Mouse (Mus musculus) testis, postnatal 10 days (tissue): ENCODE measurements at regions not wholly inside any gene's neighbourhood (a gene's known extent, or its start where the extent isn't known, plus 50 kb on each side); places are given as distances from the start of the nearest gene placed in this dataset.

Source experiments
- DNase-seq: peaks from one replicate; pipeline ENCODE4 v3.0.0; 2021; ENCODE audit warnings: low spot score

DNA sequence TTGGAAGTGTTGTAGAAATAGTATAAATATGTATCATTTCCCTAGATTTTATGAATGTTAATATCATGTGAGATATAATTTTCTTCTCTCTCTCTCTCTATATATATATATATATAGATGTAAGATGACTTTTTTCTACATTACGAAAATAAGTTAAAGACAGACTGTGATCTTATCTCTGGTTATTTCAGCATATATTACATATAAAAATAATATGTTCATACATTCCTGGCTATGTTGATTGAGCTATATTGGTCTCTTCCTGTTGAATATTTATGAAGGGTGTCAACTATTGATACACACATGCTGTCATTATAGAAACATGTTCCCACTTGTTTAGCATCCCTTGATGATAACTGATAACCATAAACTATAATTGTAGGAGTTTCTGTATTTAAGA is 793.2 kb upstream of the Fat3 start:
- no peak for DNase-seq

DNA sequence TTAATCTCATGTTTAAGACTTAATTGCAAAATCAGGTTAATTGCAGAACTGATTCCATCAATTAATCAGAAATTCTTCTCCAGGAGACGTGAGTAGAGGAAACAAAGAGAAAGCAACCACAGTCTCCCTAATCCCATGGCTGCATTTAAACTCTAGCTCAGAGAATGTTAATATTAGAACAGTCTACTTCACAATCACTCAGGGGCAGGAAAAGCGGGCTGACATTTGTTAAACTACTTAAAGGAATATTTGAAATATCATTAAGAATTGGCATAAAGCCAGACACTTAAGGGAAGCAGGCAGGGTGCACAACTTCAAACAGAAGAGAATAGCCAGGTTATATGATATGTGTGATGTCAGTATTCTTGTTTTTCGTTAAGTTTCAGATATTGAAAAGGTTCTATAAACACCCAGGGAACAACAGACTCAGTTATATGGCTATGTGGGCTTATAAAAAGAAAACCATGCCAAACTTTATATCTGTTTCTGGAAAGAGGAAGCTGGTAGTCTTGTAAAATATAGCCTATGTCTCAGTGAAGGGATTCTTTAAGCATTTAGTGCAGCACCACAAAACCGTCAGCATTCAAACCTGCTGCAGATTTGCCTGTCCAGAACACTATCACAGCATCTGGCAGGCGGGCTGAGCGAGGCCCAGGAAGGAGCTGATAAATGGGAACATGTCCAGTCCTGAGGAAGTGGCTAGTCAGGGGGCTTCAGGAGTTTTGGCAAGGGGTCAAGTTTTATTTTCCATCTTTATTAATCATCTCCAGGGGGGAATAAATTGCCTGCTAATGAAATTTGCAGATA is 787.9 kb upstream of the Fat3 start:
- DNase-seq = no peak

DNA sequence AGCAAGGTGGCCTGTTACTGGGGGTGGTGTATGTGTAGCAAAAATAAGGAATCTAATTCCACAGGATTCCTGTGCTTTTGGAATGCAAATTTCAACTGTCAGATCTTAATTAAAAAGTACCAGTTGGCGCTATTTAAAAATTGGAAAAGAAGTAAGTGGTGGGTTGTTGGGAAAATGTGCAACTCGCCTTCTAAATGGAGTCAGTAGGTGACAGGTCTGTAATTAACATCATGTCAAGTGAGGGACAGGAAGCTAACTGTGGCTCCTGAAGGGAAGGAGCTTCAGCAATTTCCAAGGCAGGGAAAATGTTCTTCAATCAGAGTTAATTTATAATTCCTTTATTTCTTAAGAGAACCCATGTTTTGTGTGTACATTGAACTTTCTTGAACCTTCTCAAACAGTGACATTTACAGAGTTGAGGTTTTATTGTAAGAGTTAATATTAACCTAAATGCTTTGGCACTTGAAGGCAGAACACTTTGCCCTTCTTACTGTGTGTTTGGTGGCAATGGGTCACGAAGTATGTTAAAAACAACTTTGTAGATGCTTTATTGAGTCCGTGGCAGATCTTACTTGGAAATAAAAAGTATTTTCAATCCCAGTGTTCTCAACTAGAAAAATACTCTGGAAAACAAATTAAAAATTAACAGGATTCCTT is 778.4 kb upstream of the Fat3 start:
- no peak for DNase-seq

GRCm38 (mm10) chr9:17272616-17273015 is 771.5 kb upstream of the Fat3 start:
- DNase-seq = no peak

DNA sequence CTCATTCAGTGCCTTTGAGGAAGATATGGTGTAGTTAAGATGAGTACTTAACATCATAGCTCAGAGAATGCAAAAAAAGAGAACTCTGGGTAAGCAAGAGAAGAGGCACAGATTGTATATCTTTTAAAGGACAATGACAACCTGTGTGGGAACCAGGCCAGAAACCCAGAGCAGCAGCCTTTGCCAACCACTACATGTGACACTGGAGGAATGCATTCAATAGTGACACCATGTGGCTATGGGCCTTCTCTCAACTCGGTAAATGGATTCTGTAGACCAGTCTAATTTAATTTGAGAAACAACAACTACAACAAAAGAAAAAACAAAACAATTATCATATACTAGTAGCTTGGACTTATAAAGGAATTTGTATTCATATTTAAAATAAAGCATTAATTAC is 768.5 kb upstream of the Fat3 start:
- no peak for DNase-seq

DNA sequence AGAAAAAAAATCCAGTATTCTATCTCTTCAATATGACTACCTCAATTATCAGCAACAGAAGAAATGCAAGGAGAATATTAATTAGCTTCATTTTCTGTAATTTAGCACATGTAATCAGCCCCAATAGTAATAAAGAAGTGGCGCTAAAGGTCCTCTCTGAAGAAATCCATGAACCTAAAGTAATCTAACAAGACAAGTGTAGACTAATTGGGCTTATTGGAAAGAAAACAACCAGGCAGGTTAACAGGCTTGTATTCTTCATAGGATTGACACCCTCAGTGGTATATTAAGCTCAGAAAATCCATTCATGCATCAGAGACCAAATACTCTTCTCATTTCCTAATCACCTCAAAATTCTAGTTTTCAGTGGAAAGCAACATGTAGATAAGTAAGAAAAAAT is 756.1 kb upstream of the Fat3 start:
- no peak for DNase-seq

GRCm38 (mm10) chr9:17227091-17227481 is 726.0 kb upstream of the Fat3 start:
- DNase-seq = no peak

- no peak for DNase-seq
These were observed 725.5 kb upstream of the Fat3 start for GRCm38 (mm10) chr9:17226475-17227090.

DNA sequence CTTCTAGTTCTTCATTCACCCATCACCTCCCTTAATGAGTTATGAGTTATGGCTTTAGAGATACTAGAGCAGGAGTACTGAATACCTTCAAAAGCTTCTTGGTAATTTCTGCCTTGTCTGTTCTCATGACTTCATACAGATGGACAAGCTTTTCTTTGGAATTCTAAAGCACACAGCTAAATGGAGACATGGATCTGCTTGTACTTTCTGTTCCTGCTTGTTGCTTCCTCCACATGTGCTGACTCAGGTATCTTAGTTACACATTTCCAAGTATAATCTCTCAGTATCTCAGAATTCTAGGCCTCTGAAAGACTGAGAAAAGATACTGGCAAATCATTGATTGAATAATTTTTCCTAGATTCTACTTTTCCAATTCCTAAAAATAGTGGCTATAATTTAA is 694.3 kb upstream of the Fat3 start:
- no peak for DNase-seq

GRCm38 (mm10) chr9:17189552-17189951 is 688.5 kb upstream of the Fat3 start:
- no peak for DNase-seq

GRCm38 (mm10) chr9:17168193-17168592 is 667.1 kb upstream of the Fat3 start:
- DNase-seq = no peak

- DNase-seq = no peak
These were observed 665.2 kb upstream of the Fat3 start for GRCm38 (mm10) chr9:17166331-17166730.

DNA sequence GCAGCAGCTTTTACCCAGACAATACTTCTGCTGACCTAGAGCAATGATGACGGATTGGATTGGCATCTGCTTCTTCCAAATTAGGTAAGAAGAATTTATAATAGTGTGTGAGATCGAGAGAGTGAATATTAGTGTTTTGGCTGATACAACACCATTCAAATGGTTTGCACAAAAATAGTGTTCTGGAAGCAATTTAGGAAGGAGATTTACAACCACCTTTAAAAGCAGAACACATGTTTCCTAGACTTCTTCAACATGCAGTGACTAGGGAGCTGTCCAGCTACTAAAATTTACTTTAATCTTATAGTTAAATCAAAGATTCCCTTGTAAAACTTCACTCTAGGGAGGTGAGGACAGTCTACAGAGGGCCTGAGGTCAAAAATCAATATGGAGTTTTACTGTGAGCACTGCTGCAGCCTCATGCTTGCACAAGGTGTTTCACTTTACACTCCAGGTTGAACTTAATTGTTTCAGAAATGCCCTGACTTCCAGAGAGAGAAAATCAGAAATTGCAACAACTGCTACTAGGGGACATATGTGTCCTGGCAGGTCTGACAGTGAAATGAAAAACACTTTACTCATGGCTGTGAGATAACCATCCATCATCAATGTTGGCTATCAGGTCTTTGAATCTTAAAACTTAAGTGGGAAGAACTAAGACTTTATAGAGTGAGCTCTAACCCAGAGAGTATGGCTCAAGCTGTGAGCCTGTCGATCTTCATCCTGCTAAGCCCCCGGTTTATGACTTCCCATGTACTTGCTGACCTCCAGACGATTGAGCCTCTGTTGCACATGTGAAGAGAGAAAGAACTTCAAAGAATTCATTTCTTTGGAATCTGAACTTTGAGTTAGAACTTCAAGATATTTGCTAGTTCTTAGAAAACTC is 657.6 kb upstream of the Fat3 start:
- DNase-seq = no peak

- DNase-seq = peak; percentile 45
These were observed 651.3 kb upstream of the Fat3 start for GRCm38 (mm10) chr9:17152369-17152768.

GRCm38 (mm10) chr9:17149424-17149823 is 648.3 kb upstream of the Fat3 start:
- no peak for DNase-seq
